Mouse (Mus musculus): ENCODE measurements around the gene Tph1. TPM values are rescaled to one million over a fixed set of nuclear protein-coding genes. Genes with fewer than 3 reads are reported as not detected.

Gene Tph1
- polyA plus RNA-seq, 1 experiment: 0.77 TPM

GRCm38 (mm10) chr7:46638889-46639691, 33.2 kb downstream of the Tph1 start:
- Histone ChIP-seq H3K36me3 (ENCODE audit: control insufficient read depth, insufficient read depth, low read length) (no peaks in the 10 kb centered on the region), H3K4me1 (replicated peaks; ENCODE audit: control insufficient read depth, insufficient read depth, low read length) (peaks cover 10% of the 10 kb centered on the region), H3K27me3 (ENCODE audit: control insufficient read depth, insufficient read depth, low read length) (no peaks in the 10 kb centered on the region), H3K27ac (ENCODE audit: control insufficient read depth, insufficient read depth, low read length) (no peak overlapping the region), H3K4me3 (ENCODE audit: control insufficient read depth, insufficient read depth, low read length) (peak overlapping the region; percentile 80)
- WGBS: 27% methylated on average over 32 of the region's 32 CpGs
- TF ChIP-seq POLR2A (IDR thresholded peaks at IDR 0.05; ENCODE audit: control insufficient read depth, extremely low read depth, insufficient read depth, low read length, poor library complexity) (no peak; the same call in 1 of the 2 replicates), CTCF (IDR thresholded peaks at IDR 0.05; ENCODE audit: borderline replicate concordance, control insufficient read depth, extremely low read depth, insufficient read depth, low read length, poor library complexity) (no peak)
- no peak for DNase-seq

DNA sequence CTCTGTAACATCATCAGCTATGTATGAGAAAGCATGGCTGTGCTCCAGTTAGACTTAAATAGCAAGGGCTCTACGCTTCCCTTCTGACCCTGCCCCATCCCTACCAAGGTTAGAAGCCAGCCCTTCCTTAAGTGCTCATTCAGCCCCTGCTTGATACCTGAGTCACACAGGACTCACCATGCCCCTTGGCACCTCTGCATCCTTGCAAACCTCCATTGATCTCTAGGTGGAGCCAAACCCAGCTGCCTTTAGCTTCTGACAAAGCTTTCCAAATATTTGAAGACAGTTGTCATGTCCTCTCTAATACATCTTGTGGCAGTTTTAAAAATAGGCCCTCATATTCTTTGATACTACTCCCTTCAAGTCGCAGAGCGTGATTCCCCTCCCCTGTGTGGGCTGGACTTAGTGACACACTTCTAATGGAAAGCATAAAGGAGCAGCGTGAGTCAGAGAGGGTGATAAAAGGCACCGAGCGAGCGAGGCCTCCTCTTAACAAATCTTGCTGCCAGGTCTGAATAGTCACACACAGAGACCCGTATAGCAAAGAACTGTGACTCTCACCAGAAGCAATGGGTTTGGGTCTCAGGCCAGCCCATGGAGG, 43.9 kb downstream of the Tph1 start:
- H3K36me3 ChIP-seq (ENCODE audit: control insufficient read depth, insufficient read depth, low read length): no peaks in the 10 kb centered on the region
- no peak for DNase-seq
- TF ChIP-seq CTCF (IDR thresholded peaks at IDR 0.05; ENCODE audit: borderline replicate concordance, control insufficient read depth, extremely low read depth, insufficient read depth, low read length, poor library complexity) (no peak), POLR2A (IDR thresholded peaks at IDR 0.05; ENCODE audit: control insufficient read depth, extremely low read depth, insufficient read depth, low read length, poor library complexity) (no peak)
- no peak overlapping the region for H3K27ac ChIP-seq (ENCODE audit: control insufficient read depth, insufficient read depth, low read length)
- no peaks in the 10 kb centered on the region for H3K27me3 ChIP-seq (ENCODE audit: control insufficient read depth, insufficient read depth, low read length)
- H3K4me1 ChIP-seq (replicated peaks; ENCODE audit: control insufficient read depth, insufficient read depth, low read length): no peaks in the 10 kb centered on the region
- no peak overlapping the region for H3K4me3 ChIP-seq (ENCODE audit: control insufficient read depth, insufficient read depth, low read length)
- 92% methylated on average over 8 of the region's 8 CpGs for WGBS

DNA sequence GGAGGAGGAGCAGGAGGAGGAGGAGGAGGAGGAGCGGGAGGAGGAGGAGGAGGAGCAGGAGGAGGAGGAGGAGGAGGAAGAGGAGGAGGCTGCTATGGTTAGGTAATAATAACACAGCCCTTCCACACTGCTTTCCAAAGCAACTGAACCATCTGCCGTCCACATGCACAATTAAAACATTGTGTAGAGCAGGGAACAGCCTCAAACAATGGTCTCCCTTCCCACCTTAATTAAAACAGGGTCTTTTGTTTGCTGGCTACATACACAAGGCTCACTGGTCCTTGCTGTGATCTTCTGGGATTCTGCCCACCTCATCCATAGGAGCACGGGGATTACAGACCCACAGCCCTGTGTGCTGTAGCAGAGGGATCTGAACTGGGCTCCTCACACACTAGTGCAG, 48.4 kb downstream of the Tph1 start:
- no peaks in the 10 kb centered on the region for H3K4me1 ChIP-seq (replicated peaks; ENCODE audit: control insufficient read depth, insufficient read depth, low read length)
- H3K36me3 ChIP-seq (ENCODE audit: control insufficient read depth, insufficient read depth, low read length): no peaks in the 10 kb centered on the region
- no peak overlapping the region for H3K4me3 ChIP-seq (ENCODE audit: control insufficient read depth, insufficient read depth, low read length)
- no peaks in the 10 kb centered on the region for H3K27me3 ChIP-seq (ENCODE audit: control insufficient read depth, insufficient read depth, low read length)
- no peak for DNase-seq
- TF ChIP-seq POLR2A (IDR thresholded peaks at IDR 0.05; ENCODE audit: control insufficient read depth, extremely low read depth, insufficient read depth, low read length, poor library complexity) (no peak), CTCF (IDR thresholded peaks at IDR 0.05; ENCODE audit: borderline replicate concordance, control insufficient read depth, extremely low read depth, insufficient read depth, low read length, poor library complexity) (no peak)
- WGBS: 99% methylated on average over 2 of the region's 3 CpGs
- H3K27ac ChIP-seq (ENCODE audit: control insufficient read depth, insufficient read depth, low read length): no peak overlapping the region

- TF ChIP-seq CTCF (IDR thresholded peaks at IDR 0.05; ENCODE audit: borderline replicate concordance, control insufficient read depth, extremely low read depth, insufficient read depth, low read length, poor library complexity) (no peak), POLR2A (IDR thresholded peaks at IDR 0.05; ENCODE audit: control insufficient read depth, extremely low read depth, insufficient read depth, low read length, poor library complexity) (no peak)
- DNase-seq: no peak
- no peak overlapping the region for H3K27ac ChIP-seq (ENCODE audit: control insufficient read depth, insufficient read depth, low read length)
- H3K27me3 ChIP-seq (ENCODE audit: control insufficient read depth, insufficient read depth, low read length): no peaks in the 10 kb centered on the region
- H3K36me3 ChIP-seq (ENCODE audit: control insufficient read depth, insufficient read depth, low read length): no peaks in the 10 kb centered on the region
- H3K4me3 ChIP-seq (ENCODE audit: control insufficient read depth, insufficient read depth, low read length): no peak overlapping the region
- 96% methylated on average over 23 of the region's 23 CpGs for WGBS
- no peaks in the 10 kb centered on the region for H3K4me1 ChIP-seq (replicated peaks; ENCODE audit: control insufficient read depth, insufficient read depth, low read length)
Measured at GRCm38 (mm10) chr7:46618416-46619110, 53.8 kb downstream of the Tph1 start.

DNA sequence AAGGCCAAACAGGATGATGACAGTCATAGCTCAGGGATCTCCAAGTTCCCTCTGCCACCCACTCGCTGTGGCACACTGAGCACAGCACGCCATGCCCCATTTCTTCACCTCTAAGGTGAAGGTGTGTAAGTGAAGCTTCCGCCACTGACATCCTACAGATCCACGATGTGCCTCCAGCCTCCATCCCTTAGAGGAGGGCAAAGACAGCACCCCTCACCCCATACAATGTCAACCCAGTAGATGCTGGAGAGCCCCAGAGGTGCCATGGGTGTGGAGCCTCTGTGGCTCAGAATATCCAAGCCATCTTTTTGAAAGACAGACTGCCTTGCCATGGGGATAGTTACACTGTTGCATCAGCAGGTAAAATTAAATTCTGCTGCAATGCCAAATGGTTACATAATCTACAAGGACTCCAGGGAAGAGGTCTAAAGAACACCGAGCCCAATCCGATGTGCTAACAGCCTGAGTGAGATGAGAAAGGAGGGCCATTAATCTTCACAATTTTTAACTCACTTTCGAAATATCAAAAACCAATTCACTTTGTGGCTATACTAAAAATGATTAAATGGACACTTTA, 55.8 kb downstream of the Tph1 start:
- 99% methylated on average over 7 of the region's 7 CpGs for WGBS
- Histone ChIP-seq H3K4me1 (replicated peaks; ENCODE audit: control insufficient read depth, insufficient read depth, low read length) (no peaks in the 10 kb centered on the region), H3K27ac (ENCODE audit: control insufficient read depth, insufficient read depth, low read length) (no peak overlapping the region)

More for the DNA sequence above, 55.8 kb downstream of the Tph1 start:
- no peak for DNase-seq
- Histone ChIP-seq H3K4me3 (ENCODE audit: control insufficient read depth, insufficient read depth, low read length) (no peak overlapping the region), H3K27me3 (ENCODE audit: control insufficient read depth, insufficient read depth, low read length) (no peaks in the 10 kb centered on the region), H3K36me3 (ENCODE audit: control insufficient read depth, insufficient read depth, low read length) (no peaks in the 10 kb centered on the region)
- no peak for TF ChIP-seq POLR2A (IDR thresholded peaks at IDR 0.05; ENCODE audit: control insufficient read depth, extremely low read depth, insufficient read depth, low read length, poor library complexity)
- no peak for TF ChIP-seq CTCF (IDR thresholded peaks at IDR 0.05; ENCODE audit: borderline replicate concordance, control insufficient read depth, extremely low read depth, insufficient read depth, low read length, poor library complexity)

Measured in thymus, adult 2 months (tissue).